Mouse (Mus musculus): ENCODE results near the gene Krt27. TPM values are rescaled to one million over a fixed set of nuclear protein-coding genes. Genes with fewer than 3 reads are reported as not detected.

Gene Krt27
- polyA plus RNA-seq, 1 experiment from 2014 or later = not detected

DNA sequence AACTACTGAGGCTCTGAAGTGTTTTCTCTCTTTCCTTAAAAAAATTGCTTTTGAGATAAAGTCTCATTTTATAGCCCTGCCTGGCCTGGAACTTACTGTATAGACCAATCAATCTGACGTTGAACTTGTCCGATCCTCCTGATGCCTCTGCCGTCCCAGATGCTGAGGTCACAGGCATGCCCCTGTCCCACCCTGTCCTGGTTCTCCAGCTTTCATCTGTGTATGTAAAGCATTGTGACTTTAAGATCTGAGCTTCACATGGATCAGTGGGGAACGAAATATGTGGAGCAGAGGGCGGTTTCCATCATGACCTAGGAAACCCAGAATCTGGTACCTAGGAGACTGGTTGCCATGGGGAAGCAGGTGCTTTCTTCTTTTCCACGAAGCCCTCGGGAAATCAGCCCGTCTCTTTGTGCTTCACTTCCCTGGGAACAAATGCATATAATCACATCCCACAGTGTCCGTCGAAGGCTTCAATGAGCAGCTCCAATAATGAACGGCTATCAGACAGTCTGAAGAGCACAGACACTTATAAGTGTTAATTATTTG is 11.5 kb downstream of the Krt27 start:
- 74% methylated on average over 11 of the region's 11 CpGs for WGBS
- Histone ChIP-seq H3K27ac (ENCODE audit: low read length) (no peak overlapping the region), H3K4me2 (replicated peaks; ENCODE audit: low read depth, low read length) (no peak overlapping the region), H3K4me3 (ENCODE audit: low read depth, low read length) (no peak overlapping the region), H3K27me3 (replicated peaks; ENCODE audit: insufficient read depth, low read length) (no peaks in the 10 kb centered on the region), H3K36me3 (ENCODE audit: insufficient read depth, low read length) (no peaks in the 10 kb centered on the region), H3K9me3 (ENCODE audit: low read length) (no peaks in the 10 kb centered on the region), H3K4me1 (ENCODE audit: insufficient read depth, low read depth, low read length) (no peaks in the 10 kb centered on the region), H3K9ac (replicated peaks; ENCODE audit: low read depth) (no peak overlapping the region)
- ATAC-seq = no peak
- TF ChIP-seq CTCF (IDR thresholded peaks at IDR 0.05) (no peak), EP300 (IDR thresholded peaks at IDR 0.05) (no peak)
- no peak for DNase-seq (ENCODE audit: low spot score)

DNA sequence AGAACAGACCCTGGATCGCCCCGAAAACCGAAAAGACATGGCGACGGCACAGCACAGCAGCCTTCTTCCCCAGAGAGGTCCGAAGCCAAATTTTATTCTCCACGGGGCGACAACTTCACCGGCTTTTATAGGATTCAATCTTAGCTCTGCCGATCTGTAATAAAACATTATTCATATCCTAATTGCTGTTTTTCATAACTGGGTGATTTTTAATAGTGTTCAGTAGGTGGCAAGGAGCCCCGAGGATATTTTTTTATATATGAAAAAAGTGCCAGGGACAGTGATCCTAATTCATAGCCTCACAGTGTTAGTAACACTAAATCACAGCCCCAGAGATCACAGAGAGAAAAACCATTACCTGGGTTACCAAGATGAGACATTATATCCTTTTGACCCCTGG is 13.0 kb downstream of the Krt27 start, which contains the start of gene Krt26:
Gene Krt26 (minus strand): TSS at position 101 of the 400 bp plus-strand sequence.
- H3K27ac ChIP-seq (ENCODE audit: low read length) = no peak within 1 kb of the TSS
- WGBS = 92% methylated on average over 11 of the region's 11 CpGs
- H3K4me2 ChIP-seq (replicated peaks; ENCODE audit: low read depth, low read length) = no peak within 1 kb of the TSS
- TF ChIP-seq EP300 (IDR thresholded peaks at IDR 0.05) = no peak
- TF ChIP-seq CTCF (IDR thresholded peaks at IDR 0.05) = no peak
- no peak for DNase-seq (ENCODE audit: low spot score)
- H3K4me1 ChIP-seq (ENCODE audit: insufficient read depth, low read depth, low read length) = no peaks in the 10 kb centered on the region
- no peak within 1 kb of the TSS for H3K4me3 ChIP-seq (ENCODE audit: low read depth, low read length)
- no peaks in the 10 kb centered on the region for H3K27me3 ChIP-seq (replicated peaks; ENCODE audit: insufficient read depth, low read length)
- no peaks in the 10 kb centered on the region for H3K9me3 ChIP-seq (ENCODE audit: low read length)
- H3K36me3 ChIP-seq (ENCODE audit: insufficient read depth, low read length) = no peaks in the 10 kb centered on the region
- H3K9ac ChIP-seq (replicated peaks; ENCODE audit: low read depth) = no peak within 1 kb of the TSS
- ATAC-seq = no peak

DNA sequence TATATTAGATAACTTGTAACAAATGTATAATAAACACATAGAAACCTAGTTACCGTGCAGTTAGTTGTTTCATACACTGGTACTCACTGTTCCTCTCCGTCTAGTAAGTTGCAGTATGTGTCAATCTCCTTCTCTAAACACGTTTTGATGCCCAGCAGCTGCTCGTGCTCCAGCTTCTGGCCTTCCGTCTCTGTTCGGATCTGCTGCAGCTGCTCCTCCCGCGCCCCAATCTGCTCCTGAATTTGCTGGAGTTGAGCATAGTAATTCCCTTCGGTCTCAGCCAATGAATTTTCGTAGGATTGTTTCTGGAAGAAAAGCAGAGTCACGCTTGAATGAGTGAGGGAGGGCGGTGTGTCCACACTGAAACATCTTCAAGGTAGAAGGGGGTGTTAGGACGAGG is 17.5 kb downstream of the Krt27 start:
- Histone ChIP-seq H3K27ac (ENCODE audit: low read length) (no peak overlapping the region), H3K4me2 (replicated peaks; ENCODE audit: low read depth, low read length) (no peak overlapping the region), H3K9me3 (ENCODE audit: low read length) (no peaks in the 10 kb centered on the region), H3K36me3 (ENCODE audit: insufficient read depth, low read length) (no peaks in the 10 kb centered on the region), H3K9ac (replicated peaks; ENCODE audit: low read depth) (no peak overlapping the region), H3K4me1 (ENCODE audit: insufficient read depth, low read depth, low read length) (no peaks in the 10 kb centered on the region), H3K27me3 (replicated peaks; ENCODE audit: insufficient read depth, low read length) (no peaks in the 10 kb centered on the region), H3K4me3 (ENCODE audit: low read depth, low read length) (no peak overlapping the region)
- TF ChIP-seq EP300 (IDR thresholded peaks at IDR 0.05) (no peak), CTCF (IDR thresholded peaks at IDR 0.05) (no peak)
- 55% methylated on average over 13 of the region's 13 CpGs for WGBS
- DNase-seq (ENCODE audit: low spot score) (no peak), ATAC-seq (no peak)

DNA sequence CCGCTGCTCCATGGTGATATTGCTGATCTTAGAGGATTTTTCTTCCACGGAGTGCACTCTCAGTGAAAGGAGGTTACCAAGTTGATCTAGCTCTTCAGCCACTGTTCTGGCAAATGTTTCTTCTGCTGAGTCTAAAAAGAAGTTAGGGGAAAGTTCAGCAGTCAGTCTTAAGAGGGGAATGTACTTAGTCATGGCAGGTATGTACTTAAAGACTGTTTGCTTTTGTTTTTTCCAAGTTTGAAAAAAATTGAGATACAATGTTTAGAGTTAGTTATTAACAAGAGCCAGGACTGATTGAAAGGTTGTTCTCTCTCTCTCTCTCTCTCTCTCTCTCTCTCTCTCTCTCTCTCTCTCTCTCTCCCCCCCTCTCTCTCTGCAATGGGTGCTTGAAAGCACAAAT is 21.2 kb downstream of the Krt27 start:
- H3K4me3 ChIP-seq (ENCODE audit: low read depth, low read length) = no peak overlapping the region
- peak; percentile 38; the same call in 1 of the 2 replicates for TF ChIP-seq EP300 (IDR thresholded peaks at IDR 0.05)
- no peak for TF ChIP-seq CTCF (IDR thresholded peaks at IDR 0.05)
- no peaks in the 10 kb centered on the region for H3K36me3 ChIP-seq (ENCODE audit: insufficient read depth, low read length)
- H3K4me1 ChIP-seq (ENCODE audit: insufficient read depth, low read depth, low read length) = no peaks in the 10 kb centered on the region
- H3K4me2 ChIP-seq (replicated peaks; ENCODE audit: low read depth, low read length) = no peak overlapping the region
- H3K27me3 ChIP-seq (replicated peaks; ENCODE audit: insufficient read depth, low read length) = no peaks in the 10 kb centered on the region
- H3K9ac ChIP-seq (replicated peaks; ENCODE audit: low read depth) = no peak overlapping the region
- 33% methylated on average over 2 of the region's 2 CpGs for WGBS
- no peaks in the 10 kb centered on the region for H3K9me3 ChIP-seq (ENCODE audit: low read length)
- DNase-seq (ENCODE audit: low spot score) (peak; percentile 68), ATAC-seq (peak; percentile 40; the same call in 1 of the 2 replicates)
- no peak overlapping the region for H3K27ac ChIP-seq (ENCODE audit: low read length)

DNA sequence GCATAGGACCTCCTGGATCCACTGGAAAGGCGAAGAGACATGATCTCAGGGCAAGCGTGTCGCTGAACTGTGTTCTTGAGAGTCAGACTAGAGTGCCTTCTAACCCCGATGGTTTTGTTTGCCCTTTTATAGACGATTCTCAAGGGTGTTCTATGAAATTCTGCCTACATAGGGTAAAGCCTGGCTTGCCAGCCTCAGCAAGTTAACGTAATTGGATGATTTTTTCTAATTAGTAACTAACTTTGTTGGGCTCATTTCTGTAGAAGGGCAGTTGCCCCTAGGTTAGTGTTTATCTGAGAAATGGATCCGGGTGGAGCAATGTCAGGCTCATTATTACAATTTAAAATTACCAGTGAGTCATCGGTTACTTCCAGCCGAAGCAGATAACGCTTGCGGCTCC is 28.1 kb downstream of the Krt27 start, which contains the start of gene Krt25:
Gene Krt25 (minus strand): TSS at position 101 of the 400 bp plus-strand sequence.
- TF ChIP-seq CTCF (IDR thresholded peaks at IDR 0.05) = no peak
- TF ChIP-seq EP300 (IDR thresholded peaks at IDR 0.05) = no peak
- no peak within 1 kb of the TSS for H3K9ac ChIP-seq (replicated peaks; ENCODE audit: low read depth)
- H3K9me3 ChIP-seq (ENCODE audit: low read length) = no peaks in the 10 kb centered on the region
- 82% methylated on average over 11 of the region's 11 CpGs for WGBS
- no peaks in the 10 kb centered on the region for H3K36me3 ChIP-seq (ENCODE audit: insufficient read depth, low read length)
- no peak within 1 kb of the TSS for H3K27ac ChIP-seq (ENCODE audit: low read length)
- H3K4me3 ChIP-seq (ENCODE audit: low read depth, low read length) = no peak within 1 kb of the TSS
- no peaks in the 10 kb centered on the region for H3K4me1 ChIP-seq (ENCODE audit: insufficient read depth, low read depth, low read length)
- ATAC-seq (no peak), DNase-seq (ENCODE audit: low spot score) (no peak)
- no peak within 1 kb of the TSS for H3K4me2 ChIP-seq (replicated peaks; ENCODE audit: low read depth, low read length)
- no peaks in the 10 kb centered on the region for H3K27me3 ChIP-seq (replicated peaks; ENCODE audit: insufficient read depth, low read length)

DNA sequence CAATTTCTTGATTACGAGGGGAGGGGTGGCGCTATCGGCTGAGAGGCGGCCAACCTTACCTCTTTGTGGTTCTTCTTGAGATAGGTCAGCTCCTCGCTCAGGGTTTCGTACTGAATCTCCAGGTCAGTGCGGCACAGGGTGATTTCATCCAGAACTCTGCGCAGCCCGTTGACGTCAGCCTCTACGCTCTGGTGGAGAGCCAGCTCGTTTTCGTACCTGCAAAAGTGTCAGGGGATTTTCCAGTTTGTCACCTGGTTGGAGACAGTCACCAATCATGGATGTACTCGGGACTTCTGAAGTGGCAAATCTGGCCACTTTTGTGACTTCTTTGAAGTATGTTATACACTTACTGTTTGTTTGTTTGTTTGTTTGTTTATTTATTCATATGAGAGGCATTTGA is 29.8 kb downstream of the Krt27 start:
- no peak overlapping the region for H3K4me2 ChIP-seq (replicated peaks; ENCODE audit: low read depth, low read length)
- H3K4me1 ChIP-seq (ENCODE audit: insufficient read depth, low read depth, low read length) = no peaks in the 10 kb centered on the region
- WGBS = 83% methylated on average over 14 of the region's 14 CpGs
- H3K36me3 ChIP-seq (ENCODE audit: insufficient read depth, low read length) = no peaks in the 10 kb centered on the region
- ATAC-seq (no peak), DNase-seq (ENCODE audit: low spot score) (no peak)
- no peak overlapping the region for H3K4me3 ChIP-seq (ENCODE audit: low read depth, low read length)
- H3K27me3 ChIP-seq (replicated peaks; ENCODE audit: insufficient read depth, low read length) = no peaks in the 10 kb centered on the region
- TF ChIP-seq EP300 (IDR thresholded peaks at IDR 0.05) (no peak), CTCF (IDR thresholded peaks at IDR 0.05) (no peak)
- H3K9me3 ChIP-seq (ENCODE audit: low read length) = no peaks in the 10 kb centered on the region
- H3K27ac ChIP-seq (ENCODE audit: low read length) = no peak overlapping the region
- H3K9ac ChIP-seq (replicated peaks; ENCODE audit: low read depth) = no peak overlapping the region

DNA sequence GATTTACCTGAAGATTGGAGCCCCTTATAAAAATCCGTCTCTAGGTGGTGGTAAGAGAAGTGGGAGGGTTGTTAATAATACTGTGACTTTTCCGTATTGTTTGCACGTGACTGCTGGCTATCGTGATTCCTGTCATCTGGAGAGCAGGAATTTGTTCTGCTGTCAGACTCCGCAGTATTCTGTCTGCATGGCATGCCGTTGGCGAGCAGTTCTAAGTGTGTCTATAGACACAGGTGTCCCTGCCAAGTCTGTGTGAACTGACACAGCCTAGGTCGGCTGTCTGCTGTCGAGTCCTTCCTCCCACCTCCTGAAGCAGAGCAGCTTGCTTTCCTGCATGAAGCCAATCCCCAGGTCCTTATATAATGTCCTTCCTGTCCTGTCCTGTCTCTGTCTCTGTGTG is 31.8 kb downstream of the Krt27 start:
- H3K4me3 ChIP-seq (ENCODE audit: low read depth, low read length) = no peak overlapping the region
- no peak overlapping the region for H3K9ac ChIP-seq (replicated peaks; ENCODE audit: low read depth)
- no peak overlapping the region for H3K27ac ChIP-seq (ENCODE audit: low read length)
- peak; percentile 23 for DNase-seq (ENCODE audit: low spot score)
- no peak for ATAC-seq
- no peaks in the 10 kb centered on the region for H3K4me1 ChIP-seq (ENCODE audit: insufficient read depth, low read depth, low read length)
- no peaks in the 10 kb centered on the region for H3K9me3 ChIP-seq (ENCODE audit: low read length)
- H3K4me2 ChIP-seq (replicated peaks; ENCODE audit: low read depth, low read length) = peak overlapping the region; percentile 35
- H3K36me3 ChIP-seq (ENCODE audit: insufficient read depth, low read length) = no peaks in the 10 kb centered on the region
- WGBS = 30% methylated on average over 9 of the region's 9 CpGs
- H3K27me3 ChIP-seq (replicated peaks; ENCODE audit: insufficient read depth, low read length) = no peaks in the 10 kb centered on the region
- no peak for TF ChIP-seq EP300 (IDR thresholded peaks at IDR 0.05)
- TF ChIP-seq CTCF (IDR thresholded peaks at IDR 0.05) = no peak

All from lung, postnatal 0 days (tissue).